Mouse (Mus musculus) MN1 (cell line): ENCODE results near the gene Cngb1.

Source experiments
- DNase-seq: peaks from one replicate; pipeline ENCODE4 v3.0.0-alpha.2; 2016; ENCODE audit warnings: low spot score

The Cngb1 gene

GRCm38 (mm10) chr8:95306431-95306830 is at the start of gene Cngb1:
Gene Cngb1 (minus strand): TSS chr8:95306585.
- DNase-seq: no peak

DNA sequence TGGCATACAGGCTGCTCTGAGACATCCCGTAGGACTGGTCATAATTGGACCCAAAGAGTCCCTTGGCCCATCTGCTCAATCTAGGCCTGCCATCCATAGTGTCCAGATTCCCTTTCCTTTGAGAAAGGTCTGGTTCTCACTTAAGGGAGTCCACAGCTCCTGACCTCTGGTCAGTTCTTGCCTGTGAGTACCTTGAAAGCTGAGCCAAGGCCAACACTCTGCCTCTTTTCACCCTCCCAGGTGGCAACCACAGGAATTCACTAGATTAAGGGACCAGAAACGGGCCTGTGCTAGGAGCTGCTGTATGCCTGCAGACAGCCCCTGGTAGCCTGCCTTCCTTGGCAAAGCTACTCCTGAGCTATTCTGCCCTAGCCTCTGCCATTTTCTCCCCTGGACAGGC is 48.2 kb upstream of the Cngb1 start:
- DNase-seq: no peak

DNA sequence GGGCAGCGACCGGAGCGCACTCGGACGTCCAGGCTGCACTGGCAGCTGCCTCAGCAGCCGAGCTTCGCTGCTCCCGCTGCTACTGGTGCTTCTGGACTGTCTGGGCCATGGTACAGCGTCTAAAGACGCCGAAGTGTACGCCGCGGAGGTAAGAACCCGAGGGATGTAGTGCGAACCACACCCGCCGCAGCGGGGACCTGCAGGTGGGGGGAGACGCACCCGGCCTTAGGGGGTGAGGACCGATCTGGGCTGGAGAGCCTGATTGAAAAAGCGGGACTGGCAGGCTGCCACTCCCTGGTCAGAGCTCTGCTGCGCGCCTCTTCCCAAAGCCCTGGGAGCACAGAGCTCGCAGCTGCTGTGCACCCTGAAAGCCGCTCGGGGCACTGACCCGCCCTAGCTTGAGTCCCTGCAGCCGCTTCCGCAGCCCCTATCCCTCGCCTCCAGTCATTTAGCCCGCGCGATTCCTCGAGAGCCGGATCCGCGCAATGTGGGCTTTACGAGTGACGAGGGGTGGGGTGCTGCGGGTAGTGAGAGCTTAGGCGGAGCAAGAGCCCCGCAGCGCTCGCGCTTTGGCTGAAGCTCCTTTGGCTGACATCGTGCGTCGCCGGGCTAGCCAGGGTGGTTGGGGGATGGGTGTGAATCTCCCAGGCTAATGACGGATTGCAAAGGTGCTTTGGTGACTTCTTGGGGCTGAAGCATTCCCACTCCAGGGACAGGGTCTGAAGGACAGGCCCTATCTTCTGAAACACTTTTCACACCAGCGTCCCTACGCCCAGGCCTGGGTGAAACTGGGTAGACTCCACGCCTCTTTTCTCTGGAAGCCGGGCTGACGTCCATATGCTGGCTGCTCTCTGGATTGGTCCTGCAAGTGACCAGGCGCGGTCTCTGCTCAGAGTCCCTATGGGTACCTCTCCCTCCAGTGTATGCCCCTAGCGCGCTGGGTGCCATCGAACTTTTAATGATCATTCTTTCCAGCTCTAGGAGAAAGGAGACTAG is 46.8 kb upstream of the Cngb1 start:
- DNase-seq: peak; percentile 80

- peak; percentile 82 for DNase-seq
These were observed 45.9 kb upstream of the Cngb1 start, which contains the start of gene Mmp15 for GRCm38 (mm10) chr8:95352151-95352870. Gene Mmp15 (plus strand): TSS chr8:95352268.

DNA sequence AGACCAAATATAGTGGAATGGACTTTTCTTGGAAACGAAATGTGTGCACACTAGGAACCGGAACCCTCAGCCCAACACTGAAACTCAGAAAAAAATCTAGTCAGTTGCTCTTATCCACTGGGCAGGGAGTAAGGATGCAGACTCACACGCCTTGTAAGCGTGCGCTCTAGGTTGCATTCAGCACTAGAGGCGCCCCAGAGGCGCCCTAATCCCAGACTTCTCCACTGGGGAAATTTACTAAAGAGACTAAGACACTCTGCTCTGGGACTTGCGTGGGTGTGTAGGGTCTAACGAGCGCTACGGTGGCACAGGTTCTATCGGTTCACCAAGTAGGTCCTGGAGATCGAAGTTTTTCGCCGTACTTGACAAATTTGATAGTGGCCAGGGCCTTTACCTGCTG is 45.1 kb upstream of the Cngb1 start:
- peak; percentile 63 for DNase-seq

DNA sequence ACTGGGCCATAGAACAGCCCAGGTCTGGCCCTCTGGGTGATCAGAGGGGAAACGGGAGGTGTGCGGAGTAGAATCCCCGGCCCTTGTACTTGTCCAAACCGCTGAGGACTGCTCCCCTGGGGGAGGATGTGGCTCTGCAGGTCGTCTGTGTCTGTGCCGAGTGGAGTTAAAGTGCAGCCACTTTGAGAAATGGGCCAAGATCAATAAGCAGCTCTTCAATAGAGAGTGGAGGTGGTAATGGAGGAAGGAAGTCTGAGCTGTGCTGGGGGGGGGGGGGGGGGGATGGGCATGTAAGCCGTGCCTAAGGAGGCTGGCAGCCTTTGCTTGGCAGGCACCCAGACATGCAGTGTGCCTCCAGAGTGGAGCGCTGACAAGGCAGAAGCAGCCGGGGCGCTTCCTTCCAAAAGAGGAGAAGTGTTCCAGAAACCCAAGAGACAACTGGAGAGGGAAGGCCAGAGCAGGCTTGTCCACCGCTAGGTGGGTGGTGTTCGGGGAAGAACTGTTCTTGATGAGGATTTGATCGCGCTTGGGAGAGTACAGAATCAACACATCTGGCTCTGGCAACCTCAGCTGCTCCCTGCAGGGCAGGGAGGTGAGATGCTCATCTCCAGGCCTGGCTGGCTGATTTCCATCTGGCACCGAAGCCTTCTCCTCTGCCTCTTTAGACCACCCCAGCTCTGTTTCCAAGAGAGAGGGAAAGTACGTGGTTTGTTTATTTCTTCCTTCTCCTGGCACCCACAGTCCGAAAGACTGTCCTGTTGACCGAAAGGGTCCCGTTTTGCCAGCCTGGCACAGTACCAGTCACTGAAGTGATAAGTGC is 42.6 kb upstream of the Cngb1 start:
- DNase-seq: peak; percentile 89

- DNase-seq: no peak
These were observed 42.0 kb upstream of the Cngb1 start for GRCm38 (mm10) chr8:95348356-95348755.

- peak; percentile 82 for DNase-seq
These were observed 40.5 kb upstream of the Cngb1 start for GRCm38 (mm10) chr8:95346643-95347545.

DNA sequence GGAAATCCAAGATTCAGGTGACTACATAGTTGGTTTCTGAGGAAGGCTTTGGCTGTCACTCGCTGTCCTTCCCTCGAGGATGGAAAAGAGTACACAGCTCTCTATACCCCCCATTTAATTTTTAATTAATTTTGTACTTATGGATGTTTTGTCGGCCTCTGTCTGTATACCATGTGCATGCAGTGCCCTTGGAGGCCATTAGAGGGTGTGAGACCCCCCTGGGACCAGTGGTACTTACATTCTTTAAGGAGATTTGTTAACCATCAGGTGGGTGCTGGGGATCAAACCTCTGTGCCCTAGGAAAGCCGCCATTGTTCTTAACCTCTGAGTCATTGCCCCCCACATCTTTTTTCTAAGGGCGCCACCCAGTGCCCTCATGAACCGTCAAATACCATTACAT is 38.3 kb upstream of the Cngb1 start:
- DNase-seq: no peak

DNA sequence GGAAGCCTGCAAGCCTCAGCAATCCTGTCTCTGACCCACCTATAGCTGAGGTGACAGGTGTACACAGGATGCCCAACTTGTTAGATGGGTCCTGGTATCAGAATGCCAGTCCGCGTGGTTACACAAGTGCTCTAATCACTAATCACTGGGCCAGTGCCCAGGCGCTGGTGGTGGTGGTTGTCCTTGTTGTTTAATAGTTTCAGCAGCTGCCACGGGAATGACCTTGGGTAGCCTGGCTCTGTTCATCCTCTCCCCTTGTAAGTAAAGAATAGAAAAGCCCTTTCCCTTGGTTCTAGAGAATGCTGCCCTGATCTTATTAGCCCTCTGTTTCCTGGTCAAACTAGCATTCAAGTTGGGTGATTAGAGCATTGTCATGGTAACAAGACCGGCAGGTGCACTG is 35.3 kb upstream of the Cngb1 start:
- DNase-seq: no peak

DNA sequence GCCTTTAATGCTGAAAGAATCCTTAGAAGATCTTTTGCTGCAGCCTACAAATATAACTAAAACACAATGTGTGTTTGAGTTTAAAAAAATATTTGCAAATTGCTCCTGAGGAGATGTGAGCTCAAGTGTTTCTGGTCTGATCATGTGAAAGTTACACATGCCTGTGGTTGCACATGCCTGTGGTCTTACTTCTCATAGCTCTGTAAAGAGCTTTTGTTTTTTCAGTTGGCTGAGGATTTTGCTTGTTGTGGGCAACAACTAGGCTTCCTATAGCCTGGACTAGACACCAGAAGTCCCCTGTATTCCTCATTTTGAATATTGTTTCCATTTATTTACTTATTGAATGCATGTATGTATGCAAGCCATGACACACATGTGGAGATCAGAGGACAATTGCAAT is 30.0 kb upstream of the Cngb1 start:
- DNase-seq: no peak

- DNase-seq: no peak
These were observed 29.3 kb upstream of the Cngb1 start for GRCm38 (mm10) chr8:95335706-95336105.

- DNase-seq: no peak
These were observed 26.2 kb upstream of the Cngb1 start for GRCm38 (mm10) chr8:95332437-95333199.

DNA sequence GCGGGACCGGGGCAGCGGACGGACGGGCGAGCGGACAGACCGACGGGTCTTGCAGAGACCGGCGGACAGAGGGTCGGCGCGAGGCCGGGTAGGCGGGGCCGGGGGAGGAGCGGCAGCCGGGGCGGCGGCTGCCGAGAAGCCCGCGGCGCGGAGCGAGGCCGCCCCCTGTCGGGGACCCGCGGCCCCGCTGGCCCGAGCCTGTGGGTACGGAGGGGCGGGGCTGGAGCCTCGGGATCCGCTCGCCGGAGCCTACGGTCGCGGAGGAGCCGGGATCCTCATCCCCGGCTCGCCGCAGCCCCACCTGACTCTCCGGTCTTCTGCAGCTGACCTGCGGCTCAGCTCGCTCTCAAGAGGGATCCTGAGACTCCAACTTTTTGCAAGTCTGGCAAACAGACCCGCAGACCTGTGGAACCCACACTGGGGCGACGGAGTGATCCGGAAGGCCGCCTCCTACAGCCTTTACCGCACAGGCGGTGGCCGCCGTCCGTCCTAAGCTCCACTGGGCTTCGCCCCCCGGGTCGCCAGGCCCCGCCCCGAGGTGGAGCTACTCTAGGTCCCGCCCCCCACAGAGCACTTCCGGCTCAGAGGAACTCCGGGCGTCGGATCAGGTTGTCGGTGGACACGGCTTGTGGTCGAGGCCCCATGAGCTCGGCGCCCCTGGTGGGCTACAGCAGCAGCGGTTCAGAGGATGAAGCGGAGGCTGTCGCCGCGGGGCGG is 25.5 kb upstream of the Cngb1 start, which contains the start of the genes Zfp319 and Usb1:
TSS of gene Zfp319 (minus strand) at position 231 of the 717 bp plus-strand sequence.
TSS of gene Usb1 (plus strand) at position 565 of the 717 bp plus-strand sequence.
- peak; percentile 98 for DNase-seq

- no peak for DNase-seq
These were observed 24.9 kb upstream of the Cngb1 start for GRCm38 (mm10) chr8:95331156-95331719.

DNA sequence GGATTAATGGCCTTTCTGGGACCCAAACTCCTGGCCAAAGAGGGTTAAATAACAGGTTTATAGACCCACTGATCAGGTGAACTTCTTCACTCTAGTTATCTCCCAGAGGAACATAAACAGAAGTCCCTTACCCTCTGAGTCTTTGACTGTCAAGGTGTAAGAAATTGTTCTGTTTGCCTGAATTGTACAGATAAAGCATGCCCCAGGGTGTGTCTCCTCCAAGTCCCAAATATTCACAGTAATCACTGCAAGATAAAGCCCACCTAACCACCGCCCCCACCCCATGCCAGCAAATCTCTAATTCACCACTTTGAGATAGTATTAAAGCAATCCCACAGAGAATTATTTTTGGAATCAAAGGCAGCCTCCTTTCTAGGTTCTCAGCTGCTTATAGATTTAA is 24.0 kb upstream of the Cngb1 start:
- no peak for DNase-seq

DNA sequence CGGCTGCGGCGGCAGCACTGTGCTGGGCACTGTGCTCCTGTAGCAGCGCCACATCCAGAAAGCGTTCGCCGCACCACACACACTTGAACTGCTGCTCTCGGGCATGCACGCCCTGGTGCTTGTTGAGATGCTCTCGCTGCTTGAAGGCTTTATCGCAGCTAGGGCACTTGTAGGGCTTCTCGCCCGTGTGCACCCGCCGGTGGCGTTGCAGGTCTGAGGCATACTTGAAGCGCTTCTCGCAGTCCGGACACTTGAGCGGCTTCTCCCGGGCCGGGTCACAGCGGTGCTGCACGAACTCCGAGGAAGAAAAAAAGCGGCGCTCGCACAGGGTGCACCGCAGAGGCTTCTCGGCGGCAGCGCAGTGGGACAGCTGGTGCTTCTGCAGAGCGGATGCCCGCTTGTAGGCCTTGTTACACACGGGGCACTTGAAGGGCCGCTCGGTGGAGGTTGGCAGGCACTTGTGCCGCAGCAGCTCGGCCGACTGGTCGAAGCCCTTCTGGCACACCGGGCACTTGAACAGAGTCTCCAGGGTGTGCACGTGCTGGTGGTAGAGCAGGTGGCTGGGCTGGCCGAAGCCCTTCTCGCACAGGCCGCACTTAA is 21.6 kb upstream of the Cngb1 start:
- no peak for DNase-seq

GRCm38 (mm10) chr8:95326822-95327221 is 20.4 kb upstream of the Cngb1 start:
- DNase-seq: no peak

- DNase-seq: no peak
These were observed 18.3 kb upstream of the Cngb1 start for GRCm38 (mm10) chr8:95324646-95325045.
